Mouse (Mus musculus): Measurements from ENCODE around the gene Nol11. TPM values are rescaled to one million over a fixed set of nuclear protein-coding genes. Genes with fewer than 3 reads are reported as not detected.

Gene Nol11
- polyA plus RNA-seq, 1 experiment: 93.7 TPM

- H3K4me3 ChIP-seq (ENCODE audit: low read depth, low read length): no peak overlapping the region
- H3K36me3 ChIP-seq (ENCODE audit: control insufficient read depth, insufficient read depth, low read length, poor library complexity, severe bottlenecking): peaks cover 3% of the 10 kb centered on the region; the same call in 1 of the 2 replicates
- H3K4me1 ChIP-seq (ENCODE audit: control insufficient read depth, insufficient read depth, low read length): no peaks in the 10 kb centered on the region
- H3K9me3 ChIP-seq (replicated peaks; ENCODE audit: control insufficient read depth, insufficient read depth, low read length, poor library complexity, severe bottlenecking): 0 out of 2 replicates have a peak, but pooled peaks cover under 1% of the 10 kb centered on the region
- H3K27ac ChIP-seq (ENCODE audit: insufficient read depth, low read length): no peak overlapping the region
- H3K27me3 ChIP-seq (ENCODE audit: control insufficient read depth, insufficient read depth, low read length, poor library complexity, severe bottlenecking): no peaks in the 10 kb centered on the region
- no peak for TF ChIP-seq EP300 (IDR thresholded peaks at IDR 0.05; ENCODE audit: insufficient read depth, low read depth, low read length)
- TF ChIP-seq CTCF (IDR thresholded peaks at IDR 0.05; ENCODE audit: low read depth, low read length): no peak
- no peak for TF ChIP-seq POLR2A (IDR thresholded peaks at IDR 0.05; ENCODE audit: insufficient read depth, low read length)
- H3K9ac ChIP-seq (ENCODE audit: low read depth, poor library complexity, severe bottlenecking): no peak overlapping the region
Measured at GRCm38 (mm10) chr11:107226431-107226830, 37.2 kb upstream of the Nol11 start.

GRCm38 (mm10) chr11:107226013-107226412 is 36.8 kb upstream of the Nol11 start:
- H3K27ac ChIP-seq (ENCODE audit: insufficient read depth, low read length): no peak overlapping the region
- H3K27me3 ChIP-seq (ENCODE audit: control insufficient read depth, insufficient read depth, low read length, poor library complexity, severe bottlenecking): no peaks in the 10 kb centered on the region
- H3K36me3 ChIP-seq (ENCODE audit: control insufficient read depth, insufficient read depth, low read length, poor library complexity, severe bottlenecking): peaks cover 3% of the 10 kb centered on the region; the same call in 1 of the 2 replicates
- H3K4me3 ChIP-seq (ENCODE audit: low read depth, low read length): no peak overlapping the region
- H3K4me1 ChIP-seq (ENCODE audit: control insufficient read depth, insufficient read depth, low read length): no peaks in the 10 kb centered on the region
- no peak overlapping the region for H3K9ac ChIP-seq (ENCODE audit: low read depth, poor library complexity, severe bottlenecking)
- TF ChIP-seq EP300 (IDR thresholded peaks at IDR 0.05; ENCODE audit: insufficient read depth, low read depth, low read length) (no peak), CTCF (IDR thresholded peaks at IDR 0.05; ENCODE audit: low read depth, low read length) (no peak), POLR2A (IDR thresholded peaks at IDR 0.05; ENCODE audit: insufficient read depth, low read length) (no peak)
- no peaks in the 10 kb centered on the region for H3K9me3 ChIP-seq (replicated peaks; ENCODE audit: control insufficient read depth, insufficient read depth, low read length, poor library complexity, severe bottlenecking)

- TF ChIP-seq EP300 (IDR thresholded peaks at IDR 0.05; ENCODE audit: insufficient read depth, low read depth, low read length) (no peak), CTCF (IDR thresholded peaks at IDR 0.05; ENCODE audit: low read depth, low read length) (no peak), POLR2A (IDR thresholded peaks at IDR 0.05; ENCODE audit: insufficient read depth, low read length) (no peak)
- H3K4me1 ChIP-seq (ENCODE audit: control insufficient read depth, insufficient read depth, low read length): no peaks in the 10 kb centered on the region
- no peak overlapping the region for H3K27ac ChIP-seq (ENCODE audit: insufficient read depth, low read length)
- H3K27me3 ChIP-seq (ENCODE audit: control insufficient read depth, insufficient read depth, low read length, poor library complexity, severe bottlenecking): no peaks in the 10 kb centered on the region
- no peak overlapping the region for H3K9ac ChIP-seq (ENCODE audit: low read depth, poor library complexity, severe bottlenecking)
- H3K9me3 ChIP-seq (replicated peaks; ENCODE audit: control insufficient read depth, insufficient read depth, low read length, poor library complexity, severe bottlenecking): no peaks in the 10 kb centered on the region
- H3K36me3 ChIP-seq (ENCODE audit: control insufficient read depth, insufficient read depth, low read length, poor library complexity, severe bottlenecking): peaks cover 3% of the 10 kb centered on the region; the same call in 1 of the 2 replicates
- no peak overlapping the region for H3K4me3 ChIP-seq (ENCODE audit: low read depth, low read length)
Measured at GRCm38 (mm10) chr11:107225301-107225700, 36.1 kb upstream of the Nol11 start.

GRCm38 (mm10) chr11:107223667-107224214 is 34.6 kb upstream of the Nol11 start:
- no peak for TF ChIP-seq CTCF (IDR thresholded peaks at IDR 0.05; ENCODE audit: low read depth, low read length)
- no peak for TF ChIP-seq POLR2A (IDR thresholded peaks at IDR 0.05; ENCODE audit: insufficient read depth, low read length)
- no peak for TF ChIP-seq EP300 (IDR thresholded peaks at IDR 0.05; ENCODE audit: insufficient read depth, low read depth, low read length)
- H3K27me3 ChIP-seq (ENCODE audit: control insufficient read depth, insufficient read depth, low read length, poor library complexity, severe bottlenecking): no peaks in the 10 kb centered on the region
- H3K27ac ChIP-seq (ENCODE audit: insufficient read depth, low read length): no peak overlapping the region
- no peaks in the 10 kb centered on the region for H3K4me1 ChIP-seq (ENCODE audit: control insufficient read depth, insufficient read depth, low read length)
- peaks cover 5% of the 10 kb centered on the region; the same call in 1 of the 2 replicates for H3K36me3 ChIP-seq (ENCODE audit: control insufficient read depth, insufficient read depth, low read length, poor library complexity, severe bottlenecking)
- no peaks in the 10 kb centered on the region for H3K9me3 ChIP-seq (replicated peaks; ENCODE audit: control insufficient read depth, insufficient read depth, low read length, poor library complexity, severe bottlenecking)
- H3K4me3 ChIP-seq (ENCODE audit: low read depth, low read length): no peak overlapping the region
- no peak overlapping the region for H3K9ac ChIP-seq (ENCODE audit: low read depth, poor library complexity, severe bottlenecking)

- Histone ChIP-seq H3K27me3 (ENCODE audit: control insufficient read depth, insufficient read depth, low read length, poor library complexity, severe bottlenecking) (no peaks in the 10 kb centered on the region), H3K36me3 (ENCODE audit: control insufficient read depth, insufficient read depth, low read length, poor library complexity, severe bottlenecking) (peaks cover 5% of the 10 kb centered on the region; the same call in 1 of the 2 replicates), H3K9me3 (replicated peaks; ENCODE audit: control insufficient read depth, insufficient read depth, low read length, poor library complexity, severe bottlenecking) (no peaks in the 10 kb centered on the region), H3K9ac (ENCODE audit: low read depth, poor library complexity, severe bottlenecking) (no peak overlapping the region), H3K4me3 (ENCODE audit: low read depth, low read length) (no peak overlapping the region), H3K27ac (ENCODE audit: insufficient read depth, low read length) (no peak overlapping the region), H3K4me1 (ENCODE audit: control insufficient read depth, insufficient read depth, low read length) (no peaks in the 10 kb centered on the region)
- TF ChIP-seq EP300 (IDR thresholded peaks at IDR 0.05; ENCODE audit: insufficient read depth, low read depth, low read length) (no peak), POLR2A (IDR thresholded peaks at IDR 0.05; ENCODE audit: insufficient read depth, low read length) (no peak), CTCF (IDR thresholded peaks at IDR 0.05; ENCODE audit: low read depth, low read length) (no peak)
Measured at GRCm38 (mm10) chr11:107223169-107223561, 34.0 kb upstream of the Nol11 start.

- H3K9ac ChIP-seq (ENCODE audit: low read depth, poor library complexity, severe bottlenecking): no peak overlapping the region
- TF ChIP-seq CTCF (IDR thresholded peaks at IDR 0.05; ENCODE audit: low read depth, low read length) (no peak), EP300 (IDR thresholded peaks at IDR 0.05; ENCODE audit: insufficient read depth, low read depth, low read length) (no peak), POLR2A (IDR thresholded peaks at IDR 0.05; ENCODE audit: insufficient read depth, low read length) (no peak)
Measured at GRCm38 (mm10) chr11:107222531-107223168, 33.5 kb upstream of the Nol11 start.

More at GRCm38 (mm10) chr11:107222531-107223168, 33.5 kb upstream of the Nol11 start:
- H3K27ac ChIP-seq (ENCODE audit: insufficient read depth, low read length): no peak overlapping the region
- peaks cover 5% of the 10 kb centered on the region; the same call in 1 of the 2 replicates for H3K36me3 ChIP-seq (ENCODE audit: control insufficient read depth, insufficient read depth, low read length, poor library complexity, severe bottlenecking)
- H3K9me3 ChIP-seq (replicated peaks; ENCODE audit: control insufficient read depth, insufficient read depth, low read length, poor library complexity, severe bottlenecking): no peaks in the 10 kb centered on the region
- H3K4me3 ChIP-seq (ENCODE audit: low read depth, low read length): no peak overlapping the region
- no peaks in the 10 kb centered on the region for H3K4me1 ChIP-seq (ENCODE audit: control insufficient read depth, insufficient read depth, low read length)
- H3K27me3 ChIP-seq (ENCODE audit: control insufficient read depth, insufficient read depth, low read length, poor library complexity, severe bottlenecking): no peaks in the 10 kb centered on the region

Measured in ES-Bruce4 (cell line).